Mouse (Mus musculus) cortical plate, adult 2 months (tissue): ENCODE measurements around the gene Ugcg. TPM values are rescaled to one million over a fixed set of nuclear protein-coding genes. Genes with fewer than 3 reads are reported as not detected.

Experiments
- H3K27ac ChIP-seq: fragments of 200-500 bp; 2 replicates; pipeline ENCODE4 v1.5.1; 2012; ENCODE audit warnings: low read length, control low read depth, inconsistent platforms; ENCODE audit not compliant: insufficient read depth
- H3K4me1 ChIP-seq: fragments of 200-500 bp; 2 replicates; pipeline ENCODE4 v1.6.1; 2011; ENCODE audit warnings: low read length; ENCODE audit not compliant: control insufficient read depth, insufficient read depth
- H3K4me3 ChIP-seq: fragments of 200-500 bp; 2 replicates; pipeline ENCODE4 v1.5.1; 2011; ENCODE audit warnings: mild to moderate bottlenecking, low read length, control low read depth; ENCODE audit not compliant: insufficient read depth
- CTCF ChIP-seq: fragments of 200-500 bp; IDR thresholded peaks from 2 replicates; pipeline ENCODE4 v1.5.1; 2011; ENCODE audit warnings: mild to moderate bottlenecking, control low read depth, low read length; ENCODE audit not compliant: insufficient read depth; ENCODE audit errors: extremely low read depth
- POLR2A ChIP-seq: fragments of 200-500 bp; IDR thresholded peaks from 2 replicates; pipeline ENCODE4 v1.6.1; 2011; ENCODE audit warnings: mild to moderate bottlenecking, low read length, control low read depth; ENCODE audit not compliant: insufficient read depth; ENCODE audit errors: extremely low read depth
- polyA plus RNA-seq: library from polyadenylated mRNA; depleted of rRNA; stranded (reverse); fragments of >200 nt; gene quantifications from 2 replicates; pipeline ENCODE4 v1.2.3, GENCODE M21; 2012; rRNA removed

Ugcg gene
- polyA plus RNA-seq, 1 experiment, result 59.1 TPM

- Histone ChIP-seq H3K4me3 (no peak overlapping the region), H3K27ac (no peak overlapping the region), H3K4me1 (no peaks in the 10 kb centered on the region)
- no peak for TF ChIP-seq CTCF
- TF ChIP-seq POLR2A, result no peak
Measured at GRCm38 (mm10) chr4:59265182-59265581, 76.1 kb downstream of the Ugcg start.

- TF ChIP-seq CTCF (no peak), POLR2A (no peak)
- no peak overlapping the region for H3K27ac ChIP-seq
- no peak overlapping the region for H3K4me3 ChIP-seq
- no peaks in the 10 kb centered on the region for H3K4me1 ChIP-seq
Measured at GRCm38 (mm10) chr4:59265631-59266030, 76.6 kb downstream of the Ugcg start.

Other genes starting within 250 kb of the Ugcg start
- 14.7 and 17.1 TPM in 2 replicates for gene Zkscan16, start 245.6 kb upstream of the Ugcg start, polyA plus RNA-seq
- gene Ptgr1, start 202.1 kb upstream of the Ugcg start, polyA plus RNA-seq, result 0.86 and 0.89 TPM in 2 replicates
- 3.2 and 3.3 TPM in 2 replicates for gene Dnajc25, start 194.2 kb upstream of the Ugcg start, polyA plus RNA-seq
- gene Gm20503, start 186.0 kb upstream of the Ugcg start, polyA plus RNA-seq, result 0.08 TPM in 1 of 2 replicates, not detected in the other
- 61.1 and 62.7 TPM in 2 replicates for gene Gng10, start 154.2 kb upstream of the Ugcg start, polyA plus RNA-seq
- gene AI481877, start 50.3 kb upstream of the Ugcg start, polyA plus RNA-seq, result not detected in 2 replicates
- gene Susd1, start 249.4 kb downstream of the Ugcg start, polyA plus RNA-seq, result 11.8 and 12.8 TPM in 2 replicates